Mouse (Mus musculus): ENCODE results near the gene Gm28043. TPM values are rescaled to one million over a fixed set of nuclear protein-coding genes. Genes with fewer than 3 reads are reported as not detected.
A peak's percentile ranks its signal among the peaks of the same experiment; 100 is the strongest.

Gm28043 gene
- total RNA-seq (2012; rRNA removed), result 4.2 TPM in 2 replicates
- total RNA-seq (2014; rRNA removed), result 3.6 and 4.1 TPM in 2 replicates
- 3.5 and 3.7 TPM in 2 replicates for polyA plus RNA-seq (2012; ENCODE audit: insufficient read length, low read depth)

GRCm38 (mm10) chr17:29614115-29615023 is at the start of gene Gm28043, which contains the start of gene Rnf8:
Gene Gm28043 (plus strand): TSS chr17:29614876.
Gene Rnf8 (plus strand): TSS chr17:29614790.
- H3K27ac ChIP-seq (ENCODE audit: insufficient read depth, low read depth), result peak within 1 kb of the TSS; percentile 76
- H3K9ac ChIP-seq (ENCODE audit: insufficient read depth, low read depth), result peak within 1 kb of the TSS; percentile 78
- in situ Hi-C loops (cut with MboI; ENCODE audit: low pct_ligation_motif_present, low pct_unique_long_range_greater_than_20kb, low sequenced_read_pairs), result loop anchor here (25.0 kb wide), 1 partner anchor 248 kb away; no protein-coding TSS in a partner anchor
- peak within 1 kb of the TSS; percentile 88 for H3K4me2 ChIP-seq (ENCODE audit: insufficient read depth, low read depth, poor library complexity, severe bottlenecking)
- peak; percentile 93 for DNase-seq (ENCODE audit: extremely low read depth)
- H3K4me3 ChIP-seq (replicated peaks in 1 of 3; ENCODE audit: low read depth in 2 of 3, low read length in 2 of 3, poor library complexity in 1 of 3), result peak within 1 kb of the TSS; percentile 81 to 94 (median 85)
- dilution Hi-C loops (cut with MboI; ENCODE audit: extremely low pct_ligation_motif_present, extremely low pct_unique_long_range_greater_than_20kb, low sequenced_read_pairs), result no loop called here
- no peaks in the 10 kb centered on the region for H3K27me3 ChIP-seq (replicated peaks)
- peaks cover 6 to 27% of the 10 kb centered on the region in 2 experiments for H3K36me3 ChIP-seq (replicated peaks in 1 of 2; ENCODE audit: control insufficient read depth in 1 of 2, insufficient read depth in 1 of 2, low read length in 1 of 2)
- peaks cover 29% of the 10 kb centered on the region for H3K79me2 ChIP-seq (replicated peaks; ENCODE audit: control insufficient read depth, extremely low read depth, insufficient read depth, poor library complexity, severe bottlenecking)
- no peaks in the 10 kb centered on the region for H3K9me3 ChIP-seq (replicated peaks; ENCODE audit: low read length)
- H3K4me1 ChIP-seq (ENCODE audit: control insufficient read depth in 1 of 2, insufficient read depth in 2 of 2), result peaks cover 5 to 26% of the 10 kb centered on the region in 2 experiments
- TF ChIP-seq MAZ (IDR thresholded peaks at IDR 0.05; ENCODE audit: low read depth, low read length), result no peak
- peak; percentile 90 for TF ChIP-seq TCF12 (IDR thresholded peaks at IDR 0.05; ENCODE audit: low read depth, low read length)
- TF ChIP-seq POLR2AphosphoS2 (IDR thresholded peaks at IDR 0.05; ENCODE audit: low read depth, low read length), result peak; percentile 75; the same call in 1 of the 2 replicates
- TF ChIP-seq RCOR1 (conservative IDR thresholded peaks at IDR 0.05; ENCODE audit: low read depth, low read length), result no peak
- peak; percentile 88 for TF ChIP-seq SIN3A (IDR thresholded peaks at IDR 0.05; ENCODE audit: low read length)
- TF ChIP-seq BHLHE40 (IDR thresholded peaks at IDR 0.05; ENCODE audit: low read depth, low read length), result no peak
- no peak for TF ChIP-seq JUN (IDR thresholded peaks at IDR 0.05; ENCODE audit: insufficient read depth, low read depth, low read length)
- TF ChIP-seq ZKSCAN1 (IDR thresholded peaks at IDR 0.05; ENCODE audit: borderline replicate concordance, low read depth, low read length), result no peak
- TF ChIP-seq ZNF384 (IDR thresholded peaks at IDR 0.05; ENCODE audit: low read depth, low read length), result no peak
- 0 out of 2 replicates have a peak, but pooled peaks have one; percentile 66 for TF ChIP-seq MYC (IDR thresholded peaks at IDR 0.05; ENCODE audit: low read depth, low read length)
- peak; percentile 81; the same call in 1 of the 2 replicates for TF ChIP-seq E2F4 (IDR thresholded peaks at IDR 0.05; ENCODE audit: insufficient replicate concordance, low read depth, low read length)
- 0 out of 2 replicates have a peak, but pooled peaks have one; percentile 63 for TF ChIP-seq KAT2A (IDR thresholded peaks at IDR 0.05; ENCODE audit: insufficient replicate concordance, low read length)
- TF ChIP-seq RAD21 (IDR thresholded peaks at IDR 0.05; ENCODE audit: low read depth, low read length), result no peak
- TF ChIP-seq CTCF (conservative IDR thresholded peaks at IDR 0.05 in 1 of 2, IDR thresholded peaks at IDR 0.05 in 1 of 2; ENCODE audit: low read depth in 2 of 2, low read length in 2 of 2), result peak; percentile 40 to 69; a peak in 3 of 4 replicates
- TF ChIP-seq SMC3 (IDR thresholded peaks at IDR 0.05; ENCODE audit: low read depth, low read length), result no peak
- 0 out of 2 replicates have a peak, but pooled peaks have one; percentile 24 for TF ChIP-seq IRF4 (IDR thresholded peaks at IDR 0.05; ENCODE audit: low read depth, low read length)
- no peak for TF ChIP-seq USF2 (conservative IDR thresholded peaks at IDR 0.05; ENCODE audit: low read depth, low read length)
- TF ChIP-seq CHD2 (IDR thresholded peaks at IDR 0.05; ENCODE audit: low read length), result peak; percentile 91
- peak; percentile 80 for TF ChIP-seq ZMIZ1 (IDR thresholded peaks at IDR 0.05; ENCODE audit: low read depth, low read length)
- TF ChIP-seq NRF1 (IDR thresholded peaks at IDR 0.05; ENCODE audit: low read depth, low read length), result peak; percentile 99
- no peak for TF ChIP-seq UBTF (IDR thresholded peaks at IDR 0.05; ENCODE audit: low read depth, low read length)
- TF ChIP-seq NELFE (IDR thresholded peaks at IDR 0.05; ENCODE audit: low read depth, low read length), result peak; percentile 94
- TF ChIP-seq CHD1 (IDR thresholded peaks at IDR 0.05; ENCODE audit: low read depth, low read length), result no peak
- TF ChIP-seq GABPA (IDR thresholded peaks at IDR 0.05; ENCODE audit: insufficient replicate concordance, low read depth, low read length), result no peak
- peak; percentile 79 for TF ChIP-seq HCFC1 (IDR thresholded peaks at IDR 0.05; ENCODE audit: low read depth, low read length)
- TF ChIP-seq PAX5 (IDR thresholded peaks at IDR 0.05; ENCODE audit: low read length), result no peak
- peak; percentile 82 for TF ChIP-seq MAX (IDR thresholded peaks at IDR 0.05; ENCODE audit: low read length)
- TF ChIP-seq EP300 (IDR thresholded peaks at IDR 0.05; ENCODE audit: low read length), result no peak
- TF ChIP-seq ELF1 (IDR thresholded peaks at IDR 0.05; ENCODE audit: low read depth, low read length), result peak; percentile 84
- no peak for TF ChIP-seq MAFK (IDR thresholded peaks at IDR 0.05; ENCODE audit: insufficient replicate concordance, low read length)
- TF ChIP-seq JUND (conservative IDR thresholded peaks at IDR 0.05; ENCODE audit: low read depth, low read length), result no peak
- peak; percentile 89 for TF ChIP-seq POLR2A (IDR thresholded peaks at IDR 0.05; ENCODE audit: low read depth, low read length)
- peak; percentile 43; the same call in 1 of the 2 replicates for TF ChIP-seq MEF2A (IDR thresholded peaks at IDR 0.05; ENCODE audit: borderline replicate concordance, low read depth, low read length)
- TF ChIP-seq TBP (conservative IDR thresholded peaks at IDR 0.05; ENCODE audit: low read depth, low read length), result no peak
- peak; percentile 56; the same call in 1 of the 2 replicates for TF ChIP-seq MXI1 (IDR thresholded peaks at IDR 0.05; ENCODE audit: low read depth, low read length)
- no peak for TF ChIP-seq ETS1 (conservative IDR thresholded peaks at IDR 0.05; ENCODE audit: low read depth, low read length)
- TF ChIP-seq USF1 (IDR thresholded peaks at IDR 0.05; ENCODE audit: low read depth, low read length), result no peak
